Mouse (Mus musculus) retina, postnatal 7 days (tissue): ENCODE measurements at regions not wholly inside any gene's neighbourhood (a gene's known extent, or its start where the extent isn't known, plus 50 kb on each side); places are given as distances from the start of the nearest gene placed in this dataset.

ENCODE experiments used
- DNase-seq: peaks from one replicate; pipeline ENCODE4 v3.0.0-alpha.2; 2012; ENCODE audit warnings: low read depth, low spot score

GRCm38 (mm10) chr13:91370021-91370420, 90.1 kb upstream of the Ssbp2 start:
- no peak for DNase-seq

- DNase-seq, result peak; percentile 14
Observed at GRCm38 (mm10) chr13:91370441-91370840, 89.6 kb upstream of the Ssbp2 start.

DNA sequence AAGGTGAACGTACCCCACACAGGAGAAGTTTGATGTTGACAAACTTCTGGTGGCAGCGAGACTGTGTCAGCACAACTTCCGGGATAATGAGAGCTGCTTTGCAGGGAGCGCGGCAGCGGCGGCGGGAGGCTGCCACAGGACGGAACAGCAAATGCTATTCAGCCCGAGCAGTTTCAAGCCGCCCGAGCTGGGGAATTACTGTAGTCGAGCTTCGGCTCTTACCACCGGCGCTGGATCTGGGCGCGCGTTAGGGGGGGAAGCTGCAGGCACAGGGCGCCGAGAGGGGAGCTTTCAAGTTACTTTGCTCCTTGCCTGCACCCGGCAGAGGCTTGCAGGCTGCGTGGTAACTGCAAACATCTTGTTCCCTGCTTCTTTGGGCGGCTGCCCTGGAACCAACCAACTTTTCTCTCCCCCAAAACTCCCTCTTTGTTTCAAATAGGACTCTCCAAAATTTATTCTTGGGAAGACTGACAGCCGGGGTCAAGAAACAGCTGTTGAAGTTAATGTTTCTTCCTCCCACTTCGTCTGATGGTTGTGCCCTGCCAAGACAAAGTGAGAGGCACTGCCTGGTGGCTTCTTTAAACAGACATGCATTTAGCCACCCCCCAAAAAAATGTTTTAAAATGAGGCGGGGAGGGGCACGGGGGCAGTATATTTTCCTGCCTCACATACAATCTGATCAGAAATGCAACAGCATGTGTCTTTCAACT, 89.0 kb upstream of the Ssbp2 start:
- DNase-seq, result peak; percentile 90

- DNase-seq, result no peak
Observed at GRCm38 (mm10) chr13:91371596-91371987, 88.5 kb upstream of the Ssbp2 start.

GRCm38 (mm10) chr13:91372130-91372875, 87.8 kb upstream of the Ssbp2 start:
- no peak for DNase-seq

- peak; percentile 9 for DNase-seq
Observed at GRCm38 (mm10) chr13:91374141-91374540, 85.9 kb upstream of the Ssbp2 start.

GRCm38 (mm10) chr13:91376556-91376955, 83.5 kb upstream of the Ssbp2 start:
- no peak for DNase-seq

DNA sequence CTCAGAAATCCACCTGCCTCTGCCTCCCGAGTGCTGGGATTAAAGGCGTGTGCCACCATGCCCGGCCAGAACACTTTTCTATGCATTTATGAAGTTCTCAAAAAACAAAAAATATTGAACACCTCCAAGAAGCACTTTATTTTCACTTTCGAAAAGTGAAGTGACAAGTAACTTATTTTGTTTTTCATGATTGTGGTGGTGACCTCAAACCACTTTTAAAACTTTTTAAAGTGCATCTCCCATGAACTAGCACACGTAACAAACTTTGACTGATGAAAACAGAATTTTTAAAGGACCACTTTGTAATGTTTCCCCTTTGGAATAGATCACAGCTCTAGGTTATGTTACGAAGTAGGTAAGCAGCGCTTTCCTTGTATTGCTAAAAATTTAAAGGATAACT, 82.7 kb upstream of the Ssbp2 start:
- no peak for DNase-seq

DNA sequence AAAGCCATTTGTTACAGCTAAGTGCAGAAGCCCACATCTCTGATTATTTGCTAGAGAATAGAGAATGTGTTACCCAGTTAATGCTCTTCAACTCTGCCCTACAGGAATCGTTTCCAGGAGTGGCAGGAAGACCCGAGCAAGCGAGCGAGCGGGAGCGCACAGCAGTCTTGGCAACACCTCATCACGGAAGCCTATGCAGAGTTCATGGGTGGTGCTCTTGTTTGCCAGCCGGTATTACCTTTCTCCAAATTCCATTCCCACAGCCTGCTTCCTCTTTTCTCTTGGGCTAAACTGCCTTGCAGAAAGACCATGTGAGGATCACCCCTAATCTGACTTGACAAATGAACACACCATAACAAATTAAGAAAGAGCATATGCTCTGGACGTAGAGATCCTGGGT, 82.1 kb upstream of the Ssbp2 start:
- no peak for DNase-seq

- no peak for DNase-seq
Observed at GRCm38 (mm10) chr13:91385393-91385792, 74.7 kb upstream of the Ssbp2 start.

GRCm38 (mm10) chr13:91387913-91388312, 72.2 kb upstream of the Ssbp2 start:
- no peak for DNase-seq

GRCm38 (mm10) chr13:91403632-91404031, 56.5 kb upstream of the Ssbp2 start:
- DNase-seq, result no peak

GRCm38 (mm10) chr13:91405027-91405426, 55.1 kb upstream of the Ssbp2 start:
- no peak for DNase-seq

GRCm38 (mm10) chr13:91410116-91410515, 50.0 kb upstream of the Ssbp2 start:
- DNase-seq, result no peak
